Mouse (Mus musculus) intestine, postnatal 0 days (tissue): ENCODE measurements at regions not wholly inside any gene's neighbourhood (a gene's known extent, or its start where the extent isn't known, plus 50 kb on each side); places are given as distances from the start of the nearest gene placed in this dataset.

ENCODE experiments used
- ATAC-seq: fragments of 200-750 bp; cut with Nextera tagmentation; 2 replicates; pipeline ENCODE4 v1.8.0; 2017; ENCODE audit warnings: mild to moderate bottlenecking, moderate TSS enrichment, moderate library complexity
- H3K27ac ChIP-seq: fragments of 300-500 bp; sonication (generic); 2 replicates; pipeline ENCODE4 v1.5.1; 2014; ENCODE audit warnings: mild to moderate bottlenecking, low read depth, low read length, moderate library complexity
- H3K27me3 ChIP-seq: fragments of 300-500 bp; sonication (generic); replicated peaks from 2 replicates; pipeline ENCODE4 v1.6.1; 2014; ENCODE audit warnings: low read length, mixed read lengths; ENCODE audit not compliant: control insufficient read depth, insufficient read depth
- H3K36me3 ChIP-seq: fragments of 300-500 bp; sonication (generic); 2 replicates; pipeline ENCODE4 v1.6.1; 2014; ENCODE audit warnings: mild to moderate bottlenecking, moderate library complexity; ENCODE audit not compliant: control insufficient read depth, insufficient read depth
- H3K4me1 ChIP-seq: fragments of 300-500 bp; sonication (generic); replicated peaks from 2 replicates; pipeline ENCODE4 v1.6.1; 2014; ENCODE audit warnings: antibody characterized with exemption, low read length, mixed read lengths; ENCODE audit not compliant: control insufficient read depth, insufficient read depth
- H3K4me2 ChIP-seq: fragments of 300-500 bp; sonication (generic); replicated peaks from 2 replicates; pipeline ENCODE4 v1.6.1; 2014; ENCODE audit warnings: low read depth, mild to moderate bottlenecking, moderate library complexity
- H3K4me3 ChIP-seq: fragments of 300-500 bp; sonication (generic); 2 replicates; pipeline ENCODE4 v1.5.1; 2014; ENCODE audit warnings: low read depth, low read length
- H3K9ac ChIP-seq: fragments of 300-500 bp; sonication (generic); 2 replicates; pipeline ENCODE4 v1.6.1; 2014; ENCODE audit warnings: mild to moderate bottlenecking, low read depth, low read length
- H3K9me3 ChIP-seq: fragments of 300-500 bp; sonication (generic); 2 replicates; pipeline ENCODE4 v1.6.1; 2016; ENCODE audit warnings: mixed run types; ENCODE audit not compliant: control insufficient read depth
- CTCF ChIP-seq: sonication (generic); IDR thresholded peaks from 2 replicates; pipeline ENCODE4 v1.5.1; 2016; ENCODE audit warnings: low read depth, mild to moderate bottlenecking, control low read depth, antibody characterized with exemption, moderate library complexity
- WGBS: fragments of 180-500 bp; shearing (Covaris S2); extraction: QIAGEN DNeasy Blood & Tissue Kit; methylation state at CpG from one replicate; pipeline ENCODE4 v1.1.7; 2014; 5-methylcytosine and 5-hydroxymethylcytosine counted together

- Histone ChIP-seq H3K9ac (no peak overlapping the region), H3K27me3 (no peaks in the 10 kb centered on the region), H3K4me3 (no peak overlapping the region), H3K36me3 (no peaks in the 10 kb centered on the region), H3K27ac (no peak overlapping the region), H3K9me3 (no peaks in the 10 kb centered on the region), H3K4me2 (no peak overlapping the region), H3K4me1 (no peaks in the 10 kb centered on the region)
- WGBS, result 64% methylated on average over 6 of the region's 6 CpGs
- ATAC-seq, result no peak
- no peak for TF ChIP-seq CTCF
These were observed 68.4 kb downstream of the Lao1 start for GRCm38 (mm10) chr4:119029735-119030134.

- no peak for ATAC-seq
- Histone ChIP-seq H3K9me3 (no peaks in the 10 kb centered on the region), H3K9ac (no peak overlapping the region), H3K4me1 (no peaks in the 10 kb centered on the region), H3K27ac (no peak overlapping the region), H3K27me3 (no peaks in the 10 kb centered on the region), H3K4me2 (no peak overlapping the region), H3K4me3 (no peak overlapping the region), H3K36me3 (no peaks in the 10 kb centered on the region)
- TF ChIP-seq CTCF, result no peak
- WGBS, result 36% methylated on average over 5 of the region's 5 CpGs
These were observed 69.5 kb downstream of the Lao1 start for GRCm38 (mm10) chr4:119030865-119031264.

GRCm38 (mm10) chr4:119033006-119033405 is 71.6 kb downstream of the Lao1 start:
- TF ChIP-seq CTCF, result no peak
- 52% methylated on average over 4 of the region's 4 CpGs for WGBS
- Histone ChIP-seq H3K9ac (no peak overlapping the region), H3K4me3 (no peak overlapping the region), H3K27ac (no peak overlapping the region), H3K36me3 (no peaks in the 10 kb centered on the region), H3K9me3 (no peaks in the 10 kb centered on the region), H3K27me3 (no peaks in the 10 kb centered on the region), H3K4me2 (no peak overlapping the region), H3K4me1 (no peaks in the 10 kb centered on the region)
- no peak for ATAC-seq

GRCm38 (mm10) chr4:119036582-119036981 is 71.9 kb upstream of the Slc2a1 start:
- no peak overlapping the region for H3K4me3 ChIP-seq
- no peak for ATAC-seq
- no peak overlapping the region for H3K4me2 ChIP-seq
- no peaks in the 10 kb centered on the region for H3K4me1 ChIP-seq
- TF ChIP-seq CTCF, result no peak
- H3K9me3 ChIP-seq, result no peaks in the 10 kb centered on the region
- WGBS, result 72% methylated on average over 5 of the region's 5 CpGs
- no peak overlapping the region for H3K9ac ChIP-seq
- H3K36me3 ChIP-seq, result no peaks in the 10 kb centered on the region
- H3K27me3 ChIP-seq, result no peaks in the 10 kb centered on the region
- no peak overlapping the region for H3K27ac ChIP-seq

- no peak for TF ChIP-seq CTCF
- no peak overlapping the region for H3K9ac ChIP-seq
- no peaks in the 10 kb centered on the region for H3K27me3 ChIP-seq
- no peak overlapping the region for H3K4me3 ChIP-seq
- no peak overlapping the region for H3K4me2 ChIP-seq
- H3K4me1 ChIP-seq, result no peaks in the 10 kb centered on the region
- no peak overlapping the region for H3K27ac ChIP-seq
- no peak for ATAC-seq
- H3K9me3 ChIP-seq, result no peaks in the 10 kb centered on the region
- H3K36me3 ChIP-seq, result no peaks in the 10 kb centered on the region
- WGBS, result 78% methylated on average over 6 of the region's 6 CpGs
These were observed 68.5 kb upstream of the Slc2a1 start for GRCm38 (mm10) chr4:119040041-119040440.

GRCm38 (mm10) chr4:119041616-119042015 is 66.9 kb upstream of the Slc2a1 start:
- H3K36me3 ChIP-seq, result no peaks in the 10 kb centered on the region
- H3K4me2 ChIP-seq, result no peak overlapping the region
- H3K27ac ChIP-seq, result no peak overlapping the region
- no peak overlapping the region for H3K9ac ChIP-seq
- H3K4me1 ChIP-seq, result no peaks in the 10 kb centered on the region
- WGBS, result 78% methylated on average over 6 of the region's 6 CpGs
- no peaks in the 10 kb centered on the region for H3K27me3 ChIP-seq
- H3K9me3 ChIP-seq, result no peaks in the 10 kb centered on the region
- TF ChIP-seq CTCF, result no peak
- ATAC-seq, result no peak
- no peak overlapping the region for H3K4me3 ChIP-seq

- Histone ChIP-seq H3K4me1 (no peaks in the 10 kb centered on the region), H3K9me3 (no peaks in the 10 kb centered on the region), H3K27me3 (no peaks in the 10 kb centered on the region), H3K27ac (no peak overlapping the region), H3K4me3 (no peak overlapping the region), H3K36me3 (no peaks in the 10 kb centered on the region), H3K9ac (no peak overlapping the region), H3K4me2 (no peak overlapping the region)
- 63% methylated on average over 19 of the region's 19 CpGs for WGBS
- ATAC-seq, result no peak
- no peak for TF ChIP-seq CTCF
These were observed 64.4 kb upstream of the Slc2a1 start for GRCm38 (mm10) chr4:119044005-119044677.
